Mouse (Mus musculus): Measurements from ENCODE around the gene A930033H14Rik.

The A930033H14Rik gene

DNA sequence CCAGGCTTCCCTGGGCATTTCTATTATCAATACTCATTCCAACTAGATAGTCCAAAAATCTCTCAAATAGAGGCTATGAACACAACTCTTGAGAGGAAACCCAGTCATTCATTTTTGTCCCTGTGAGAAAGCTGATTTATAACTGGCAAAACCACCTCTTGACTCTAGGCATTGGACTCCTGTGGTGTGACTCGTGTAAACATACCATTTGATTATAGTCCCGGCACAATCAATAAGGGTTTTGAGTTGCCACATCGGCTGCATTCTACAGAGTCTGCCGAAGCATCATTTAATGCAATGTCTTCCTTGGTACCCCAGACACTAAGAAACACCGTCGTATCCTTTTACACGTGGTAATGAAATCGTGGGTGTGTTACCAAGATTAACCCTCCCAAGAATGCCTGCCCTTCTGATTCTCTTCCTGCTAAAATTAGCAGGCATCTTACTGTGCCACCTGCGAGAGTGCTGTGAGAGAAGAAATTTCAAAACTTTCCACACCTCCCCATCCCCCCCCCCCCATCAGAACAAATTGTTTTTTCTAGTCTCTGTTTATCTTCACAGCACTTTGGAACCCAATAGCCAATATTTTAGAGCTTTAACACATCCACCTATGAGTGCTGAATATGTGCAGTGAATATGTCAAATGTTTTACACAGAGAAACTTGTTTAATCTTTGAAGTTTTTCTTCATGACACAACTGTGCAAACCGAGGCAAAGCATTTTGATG, 22.3 kb downstream of the A930033H14Rik start:
- DNase-seq, result no peak

DNA sequence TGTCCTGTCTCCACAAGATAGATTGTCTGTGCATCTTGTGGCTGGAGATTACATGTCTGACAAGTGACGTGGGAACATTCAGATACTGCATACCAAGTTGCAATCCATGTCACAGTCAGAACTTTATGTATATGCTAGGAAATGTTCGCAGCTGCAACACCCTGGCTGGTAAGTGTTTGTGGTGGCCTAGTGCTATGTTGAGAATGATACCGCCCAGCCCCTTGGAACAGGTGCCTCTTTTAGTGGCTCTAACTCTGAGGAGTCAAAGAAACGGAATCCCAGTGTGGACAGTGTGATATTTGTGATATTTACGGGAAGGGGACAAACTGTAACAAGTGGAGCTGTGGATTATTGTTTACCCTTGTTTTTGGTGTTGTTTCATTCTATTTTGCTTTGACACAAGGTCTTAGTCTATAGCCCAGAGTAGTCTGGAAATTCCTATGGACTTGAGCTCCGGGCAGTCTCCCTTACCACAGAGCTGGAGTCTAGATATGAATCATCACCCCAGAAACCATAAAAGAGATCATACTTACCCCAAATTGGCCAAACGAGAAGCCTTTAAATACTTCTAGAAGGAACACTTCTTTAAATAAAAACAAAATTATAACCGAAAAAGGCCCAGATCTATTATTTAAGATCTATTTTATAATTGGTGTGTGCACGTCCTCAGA, 25.0 kb downstream of the A930033H14Rik start:
- no peak for DNase-seq

DNA sequence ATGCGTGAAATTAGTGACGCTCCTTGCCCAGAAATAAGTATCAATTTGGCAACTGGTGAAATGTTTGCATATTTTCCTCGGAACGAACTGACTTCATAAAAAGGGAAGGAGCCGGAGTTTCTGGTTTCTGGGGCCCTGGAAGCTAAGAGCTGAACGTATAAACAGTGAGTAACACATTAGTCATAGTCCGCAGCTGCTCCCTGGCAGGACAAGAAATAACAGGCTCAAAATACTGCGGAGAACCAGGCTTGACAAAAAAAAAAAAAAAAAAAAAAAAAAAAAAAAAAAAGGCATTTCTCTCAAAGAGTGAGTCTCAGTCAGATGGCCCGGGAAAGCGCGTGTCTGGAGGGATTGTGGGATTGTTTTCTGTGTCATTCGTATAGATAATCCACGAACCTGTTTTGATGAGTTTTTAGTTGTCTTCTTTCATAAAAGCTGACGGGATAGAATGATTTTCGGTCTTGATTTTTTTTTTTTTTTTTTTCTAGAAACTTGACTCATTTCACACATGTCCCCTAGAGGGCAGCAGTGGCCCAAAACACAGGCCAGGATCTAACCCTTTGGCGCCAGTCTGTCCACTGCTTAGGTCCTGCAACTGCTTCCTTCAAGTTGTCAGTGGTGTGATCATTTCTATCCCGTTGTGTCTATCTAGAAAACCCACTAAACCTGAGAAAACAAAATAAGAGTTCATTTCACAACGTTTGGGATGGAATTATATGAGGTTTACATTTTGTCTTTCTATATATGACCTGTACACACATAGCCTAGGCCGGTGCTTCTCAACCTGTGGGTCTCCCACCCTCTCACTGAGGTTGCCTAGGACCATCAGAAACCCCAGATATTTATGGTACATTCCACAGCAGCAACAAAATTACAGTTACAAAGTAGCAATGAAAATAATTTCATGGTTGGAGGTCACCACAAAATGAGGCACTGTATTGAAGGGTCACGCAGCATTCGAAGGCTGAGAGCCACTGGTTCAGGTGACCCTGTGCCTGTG, 26.7 kb downstream of the A930033H14Rik start:
- DNase-seq, result peak; percentile 83 to 85

DNA sequence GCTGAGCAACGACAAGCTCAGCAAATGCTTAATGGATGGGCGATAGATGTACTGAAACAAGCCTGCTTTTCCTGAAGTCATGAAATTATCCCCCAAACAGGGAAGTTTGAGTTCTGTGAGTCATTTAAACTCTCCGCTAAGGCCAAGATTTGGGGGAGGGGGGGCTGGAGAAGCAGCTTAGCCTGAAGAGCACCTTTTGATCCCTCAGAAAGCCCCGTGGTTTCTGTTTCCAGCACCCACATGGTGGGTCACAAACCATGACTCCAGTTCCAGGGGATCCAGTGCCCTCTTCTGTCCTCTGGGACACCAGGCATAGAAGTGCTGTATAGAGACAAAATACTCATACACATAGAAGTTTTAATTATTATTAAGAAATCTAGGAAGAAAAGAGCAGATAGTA, 27.5 kb downstream of the A930033H14Rik start:
- no peak for DNase-seq

DNA sequence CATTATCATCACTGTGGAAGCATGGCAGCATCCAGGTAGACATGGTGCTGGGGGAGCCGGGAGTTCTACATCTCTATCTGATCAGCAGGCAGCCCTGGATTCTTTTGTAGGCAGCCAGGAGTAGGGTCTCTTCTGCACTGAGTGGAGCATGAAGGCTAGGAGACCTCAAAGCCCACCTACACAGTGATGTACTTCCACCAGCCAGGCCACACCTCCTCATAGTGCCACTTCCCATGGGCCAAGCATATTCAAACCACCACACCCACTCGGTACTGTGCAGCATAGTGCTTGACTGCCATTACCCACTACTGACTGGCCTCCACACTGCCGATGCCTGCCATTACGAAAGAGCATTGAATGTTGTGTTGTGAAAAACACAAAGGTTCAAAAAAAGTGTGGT, 28.0 kb downstream of the A930033H14Rik start:
- DNase-seq, result no peak

DNA sequence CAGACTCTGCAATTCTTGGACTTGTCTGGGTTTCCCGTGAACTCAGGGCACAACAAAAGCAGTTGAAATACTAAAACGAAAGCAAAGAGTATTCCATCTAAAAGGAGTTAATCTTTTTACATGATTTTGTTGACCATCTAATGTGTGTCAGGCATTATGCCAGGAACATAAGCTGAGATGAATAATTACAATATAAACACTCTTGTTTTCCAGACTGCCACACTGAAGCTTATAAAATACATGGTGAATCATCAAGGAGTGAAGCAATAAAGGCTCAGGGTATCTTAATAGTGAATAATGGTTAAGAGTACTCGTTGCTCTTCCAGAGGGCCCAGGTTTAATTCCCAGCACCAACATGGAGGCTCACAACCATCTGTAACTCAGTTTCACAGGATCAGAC, 31.9 kb downstream of the A930033H14Rik start:
- DNase-seq, result no peak

DNA sequence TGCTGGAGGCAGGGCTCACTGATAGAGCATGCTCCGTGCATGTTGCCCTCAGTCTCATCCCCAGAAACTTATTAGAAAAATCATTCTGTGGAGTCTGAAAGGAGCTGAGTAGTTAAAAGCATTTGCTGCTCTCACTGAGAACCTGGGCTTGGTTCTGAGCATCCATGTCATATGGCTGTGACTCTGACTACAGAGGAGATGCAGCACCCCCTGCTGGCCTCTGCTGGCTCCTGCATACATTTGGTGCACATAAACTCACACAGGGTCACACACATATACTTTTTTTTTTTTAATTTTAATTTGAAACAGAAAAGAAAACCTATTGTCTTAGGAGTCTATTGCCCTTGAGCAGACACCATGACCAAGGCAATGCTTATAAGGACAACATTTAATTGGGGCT, 33.6 kb downstream of the A930033H14Rik start:
- no peak for DNase-seq

DNA sequence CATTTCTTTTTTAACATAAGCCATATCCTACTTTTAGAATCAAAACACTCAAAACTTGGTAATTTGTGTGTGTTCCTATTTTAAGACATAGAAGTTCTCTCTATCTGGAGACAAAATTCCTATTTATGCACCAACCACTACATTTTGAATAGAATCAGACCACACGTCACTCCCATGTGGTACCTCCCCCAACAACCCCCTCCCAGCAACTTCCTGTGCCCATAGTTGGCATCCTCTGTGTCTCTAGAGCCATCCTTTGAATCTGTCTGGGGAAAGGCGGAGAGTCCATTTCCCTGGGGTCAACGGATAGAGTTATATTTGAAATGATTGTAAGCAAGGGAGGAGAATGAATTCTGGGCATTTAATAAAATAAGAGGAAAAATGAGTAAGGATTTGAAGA, 36.8 kb downstream of the A930033H14Rik start:
- no peak for DNase-seq

DNA sequence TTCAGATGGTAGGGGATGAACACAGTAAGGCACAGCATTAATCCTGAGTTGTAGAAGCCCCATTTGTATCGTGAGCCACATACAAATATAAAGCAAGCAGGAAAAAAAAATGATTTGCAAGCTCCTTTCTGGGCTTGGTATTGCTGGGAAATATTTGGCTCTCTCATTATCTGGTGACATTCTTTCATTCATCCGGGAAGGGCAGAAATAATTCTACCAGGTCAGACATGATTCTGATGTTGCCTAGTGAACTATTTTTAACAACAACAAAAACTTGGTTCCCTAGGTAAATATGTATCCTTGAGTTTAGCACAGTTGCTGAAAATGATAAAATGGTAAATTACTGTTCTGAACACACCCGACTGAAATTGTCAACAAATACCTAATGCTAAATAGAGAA, 40.5 kb downstream of the A930033H14Rik start:
- no peak for DNase-seq

DNA sequence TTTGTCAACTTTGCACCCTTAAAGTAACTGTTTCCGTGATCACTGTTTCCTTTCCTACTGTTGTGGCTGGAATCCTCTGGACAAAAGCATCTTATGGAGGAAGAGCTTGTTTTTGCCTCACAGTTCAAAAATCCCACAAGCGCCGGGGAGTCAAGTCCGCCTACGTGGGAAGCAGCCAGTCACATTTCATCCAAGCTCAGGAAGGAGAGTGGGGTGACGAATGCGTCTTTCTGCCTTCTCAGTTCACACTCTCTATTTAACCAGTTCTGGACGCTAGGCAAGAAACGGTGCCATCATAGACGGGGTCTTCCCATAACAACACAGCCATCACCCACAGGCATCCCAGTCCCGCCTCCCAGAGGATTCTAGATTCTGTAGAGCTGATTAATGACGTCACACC, 46.4 kb downstream of the A930033H14Rik start:
- no peak for DNase-seq

DNA sequence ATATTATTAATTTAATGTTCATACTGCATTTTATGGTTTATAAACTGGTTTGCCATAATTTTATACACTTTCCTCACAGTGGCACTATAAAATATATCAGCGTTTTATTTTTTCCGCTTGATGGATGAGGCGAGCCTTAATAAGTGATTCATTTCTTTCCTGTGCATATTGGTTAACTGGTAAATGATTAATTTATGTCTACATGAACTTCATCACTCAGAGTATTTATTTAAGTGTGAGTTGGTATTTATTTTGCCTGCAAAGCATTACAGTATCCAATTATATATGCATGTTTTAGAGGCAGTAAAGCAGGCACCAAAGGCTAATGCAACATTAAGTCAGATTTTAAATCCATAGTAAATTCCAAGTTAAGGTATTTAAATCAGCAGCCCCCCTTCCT, 47.1 kb downstream of the A930033H14Rik start:
- no peak for DNase-seq

DNA sequence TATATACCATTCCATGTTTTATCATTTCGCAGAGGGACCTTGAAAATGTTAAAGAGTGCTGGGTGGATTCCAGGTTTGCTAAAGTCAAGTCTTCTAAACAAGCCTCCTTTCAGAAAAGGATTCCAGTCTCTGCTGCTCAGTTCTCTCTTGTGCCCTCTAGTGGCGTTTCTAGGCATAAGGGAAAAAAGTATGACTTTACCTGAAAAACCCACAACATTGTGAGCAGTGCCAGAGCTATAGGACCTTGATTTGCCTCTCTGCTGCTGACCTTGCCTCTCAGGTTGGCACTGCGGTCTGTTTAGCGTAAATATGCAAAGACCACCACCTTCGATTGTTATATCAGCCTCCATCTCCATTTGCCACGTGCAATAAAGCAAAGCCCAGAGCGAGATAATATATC, 47.8 kb downstream of the A930033H14Rik start:
- peak; percentile 55 to 74 for DNase-seq

DNA sequence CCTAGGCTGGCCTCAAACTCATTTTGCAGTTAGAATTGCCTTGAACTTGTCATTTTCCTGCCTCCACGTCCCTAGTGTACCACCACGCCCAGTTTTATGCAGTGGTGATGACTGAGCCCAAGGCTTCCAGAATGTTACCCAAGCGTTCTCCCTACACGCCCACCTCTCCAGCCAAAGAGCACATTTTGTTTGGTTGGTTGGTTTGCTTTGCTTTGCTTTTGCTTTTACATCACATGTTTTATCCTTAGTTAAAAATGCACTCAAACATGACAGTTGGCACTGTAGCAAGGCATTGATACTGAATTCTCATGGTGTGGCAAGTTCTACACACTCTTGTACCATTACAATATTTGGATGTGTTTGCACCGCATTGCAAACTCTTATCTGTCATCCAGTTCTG, 49.7 kb downstream of the A930033H14Rik start:
- DNase-seq, result no peak

DNA sequence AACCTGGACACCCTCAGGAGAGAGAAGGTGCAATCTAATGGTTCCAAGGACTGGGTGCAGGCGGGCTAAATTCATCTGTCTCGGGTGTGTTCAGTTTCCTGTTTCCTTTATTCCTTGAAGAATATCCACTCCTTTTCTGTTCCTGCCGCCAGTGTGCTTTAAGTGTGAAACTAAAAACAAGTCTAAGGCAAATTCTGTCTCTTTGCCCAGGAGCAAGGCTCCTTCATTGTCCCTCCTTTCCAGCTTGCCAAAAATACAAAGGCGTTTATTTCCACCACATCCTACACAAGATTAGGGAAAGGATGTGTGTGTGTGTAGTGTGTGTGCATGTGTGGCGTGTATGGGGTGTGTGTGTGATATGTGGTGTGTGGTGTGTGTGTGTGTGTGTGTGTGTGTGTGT, 50.3 kb downstream of the A930033H14Rik start:
- no peak for DNase-seq

DNA sequence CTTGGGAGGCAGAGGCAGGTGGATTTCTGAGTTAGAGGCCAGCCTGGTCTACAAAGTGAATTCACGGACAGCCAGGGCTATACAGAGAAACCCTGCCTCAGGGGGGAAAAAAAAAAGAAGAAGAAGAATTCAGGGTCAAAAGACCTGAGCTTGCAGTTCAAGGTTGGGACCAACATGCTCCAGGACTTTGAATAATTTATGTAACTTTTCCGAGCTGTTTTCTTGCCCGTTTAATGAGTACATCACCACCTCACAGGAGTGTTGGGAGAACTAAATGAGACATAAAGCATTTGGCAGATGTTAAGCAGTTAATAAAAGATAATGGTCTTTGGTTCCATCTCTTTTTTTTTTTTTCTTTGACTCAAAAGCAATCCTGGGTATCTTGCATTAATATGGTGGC, 51.4 kb downstream of the A930033H14Rik start:
- no peak for DNase-seq

DNA sequence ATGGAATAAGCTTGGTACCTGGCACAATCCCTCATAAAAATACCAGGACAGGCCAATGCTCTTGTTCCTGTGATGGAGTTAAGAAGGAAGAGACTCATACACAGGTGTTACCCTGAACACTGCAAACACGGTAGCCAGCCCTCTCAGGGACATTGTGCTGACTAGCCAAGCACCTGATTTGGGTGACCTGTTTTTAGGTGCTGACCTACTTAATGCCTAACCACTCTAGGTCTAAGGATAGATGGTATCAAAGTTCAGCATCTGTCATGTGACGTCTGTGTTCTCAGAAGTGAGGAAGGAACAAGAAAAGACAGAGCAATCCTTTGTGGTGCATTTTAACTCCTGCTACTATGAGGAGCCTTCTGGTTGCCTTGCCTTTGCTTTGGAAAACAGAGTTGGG, 52.0 kb downstream of the A930033H14Rik start:
- no peak for DNase-seq

Data from cerebellum, postnatal 10 days (tissue).